Mouse (Mus musculus) heart, adult 9 months (tissue): ENCODE measurements at regions not wholly inside any gene's neighbourhood (a gene's known extent, or its start where the extent isn't known, plus 50 kb on each side); places are given as distances from the start of the nearest gene placed in this dataset.

Source experiments
- DNase-seq, 2 experiments: peaks; one replicate each; pipeline ENCODE4 v3.0.0; 2022; ENCODE audit warnings: low spot score in 2 of 2

- peak; percentile 49 to 65 for DNase-seq
Observed at GRCm38 (mm10) chr8:33997676-33998075, 113.9 kb downstream of the Gm10131 start.

- peak; percentile 87 to 88 for DNase-seq
Observed at GRCm38 (mm10) chr8:33992946-33993345, 118.6 kb downstream of the Gm10131 start.

- no peak for DNase-seq
Observed at GRCm38 (mm10) chr8:33991917-33992875, 119.3 kb downstream of the Gm10131 start.

- no peak for DNase-seq
Observed at GRCm38 (mm10) chr8:33991165-33991916, 120.2 kb downstream of the Gm10131 start.

GRCm38 (mm10) chr8:33990039-33990438 lies 121.5 kb downstream of the Gm10131 start:
- no peak for DNase-seq

GRCm38 (mm10) chr8:33987755-33988104 lies 123.8 kb downstream of the Gm10131 start:
- DNase-seq, result peak; percentile 44 to 61

GRCm38 (mm10) chr8:33987091-33987754 lies 124.3 kb downstream of the Gm10131 start:
- DNase-seq, result no peak

GRCm38 (mm10) chr8:33986657-33987056 lies 124.9 kb downstream of the Gm10131 start:
- DNase-seq, result no peak

- no peak for DNase-seq
Observed at GRCm38 (mm10) chr8:33985430-33985977, 126.0 kb downstream of the Gm10131 start.

- DNase-seq, result no peak
Observed at GRCm38 (mm10) chr8:33981629-33982028, 129.9 kb downstream of the Gm10131 start.

GRCm38 (mm10) chr8:33980999-33981398 lies 130.5 kb downstream of the Gm10131 start:
- no peak for DNase-seq
